Mouse (Mus musculus): ENCODE measurements around the gene Ldlrad2. TPM values are rescaled to one million over a fixed set of nuclear protein-coding genes. Genes with fewer than 3 reads are reported as not detected.

The Ldlrad2 gene
- total RNA-seq, 2 experiments from 2014 or later: not detected

DNA sequence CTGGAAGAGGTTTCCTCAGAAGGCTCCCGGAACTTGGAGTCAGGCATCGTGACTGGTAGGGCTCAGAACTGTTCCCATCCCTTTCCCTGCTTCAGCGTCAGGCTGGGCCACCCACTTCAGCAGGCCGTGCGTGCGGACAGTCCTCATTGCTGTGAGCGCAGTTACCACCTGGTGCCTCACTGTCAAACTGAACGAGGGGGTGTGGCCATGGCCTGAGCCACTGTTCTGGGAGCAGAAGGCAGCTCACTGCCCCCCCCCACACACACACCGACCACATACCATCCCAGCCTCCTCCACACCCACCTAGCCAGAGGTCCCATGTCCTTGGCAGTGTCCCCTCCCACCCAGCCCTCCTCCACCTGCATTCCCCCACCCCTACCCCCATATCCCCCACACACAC lies 4.5 kb downstream of the Ldlrad2 start:
- no peak for ATAC-seq (replicated peaks; ENCODE audit: low FRiP score, low TSS enrichment, poor library complexity, severe bottlenecking)

DNA sequence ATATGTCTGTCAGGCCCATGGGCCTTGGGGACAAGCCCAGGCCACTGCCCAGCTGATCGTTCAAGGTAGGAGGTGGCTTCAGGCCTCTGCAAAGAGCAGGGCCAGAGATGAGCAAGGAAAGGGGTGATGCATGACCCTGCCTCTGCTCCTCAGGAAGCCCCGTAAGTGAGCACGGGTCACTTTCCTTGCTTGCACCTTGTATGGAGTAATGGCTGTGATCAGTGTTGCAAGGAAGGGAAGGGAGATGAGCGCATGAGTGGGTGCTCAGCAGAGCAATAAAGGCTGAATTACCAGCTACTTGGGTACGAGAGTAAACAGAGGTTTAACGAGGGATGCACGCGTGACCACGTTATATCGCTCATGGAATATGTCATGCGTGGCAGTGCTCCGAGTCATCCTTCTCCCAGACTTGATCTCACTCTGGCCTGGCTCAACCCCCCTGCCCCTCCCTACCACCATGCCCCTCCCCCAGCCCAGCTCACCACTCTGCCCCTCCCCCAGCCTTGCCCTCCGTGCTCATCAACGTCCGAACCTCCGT lies 17.6 kb downstream of the Ldlrad2 start:
- no peak for ATAC-seq (replicated peaks; ENCODE audit: low FRiP score, low TSS enrichment, poor library complexity, severe bottlenecking)

DNA sequence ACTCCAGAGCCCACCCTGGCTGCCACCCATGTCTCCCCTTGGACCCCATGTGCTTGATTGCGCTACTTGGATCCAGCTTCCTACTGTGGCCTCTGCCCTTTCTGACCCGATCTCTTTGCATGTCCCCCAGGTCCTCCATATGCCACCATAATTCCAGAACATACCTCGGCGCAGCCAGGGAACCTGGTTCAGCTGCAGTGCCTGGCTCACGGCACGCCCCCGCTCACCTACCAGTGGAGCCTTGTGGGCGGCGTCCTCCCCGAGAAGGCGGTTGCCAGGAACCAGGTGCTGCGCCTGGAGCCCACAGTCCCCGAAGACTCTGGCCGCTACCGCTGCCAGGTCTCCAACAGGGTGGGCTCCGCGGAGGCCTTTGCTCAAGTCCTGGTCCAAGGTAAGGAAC lies 20.9 kb downstream of the Ldlrad2 start:
- ATAC-seq (replicated peaks; ENCODE audit: low FRiP score, low TSS enrichment, poor library complexity, severe bottlenecking): no peak

DNA sequence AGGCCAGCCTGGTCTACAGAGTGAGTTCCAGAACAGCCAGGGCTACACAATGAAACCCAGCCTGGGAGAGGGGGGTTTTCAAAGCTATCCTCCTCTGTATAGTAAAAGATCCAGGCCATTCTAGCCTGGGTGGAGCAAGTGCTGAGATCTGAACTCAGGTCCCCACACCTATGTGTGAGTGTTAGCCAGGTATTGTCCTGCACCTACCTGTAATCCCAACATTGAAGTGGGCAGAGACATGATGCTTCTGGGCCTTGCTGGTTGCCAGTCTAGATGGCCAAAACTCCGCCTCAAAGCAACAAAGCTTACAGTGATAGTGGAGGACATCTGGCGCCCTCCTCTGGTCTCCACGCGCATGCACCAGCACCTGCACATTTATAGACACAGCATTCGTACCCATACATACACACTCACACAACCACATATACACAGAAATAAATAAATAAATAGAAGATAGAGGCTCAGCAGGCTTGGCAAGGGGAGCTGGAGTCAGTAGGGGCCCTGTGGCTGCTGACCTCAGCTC lies 28.3 kb downstream of the Ldlrad2 start:
- peak; percentile 62 for ATAC-seq (replicated peaks; ENCODE audit: low FRiP score, low TSS enrichment, poor library complexity, severe bottlenecking)

DNA sequence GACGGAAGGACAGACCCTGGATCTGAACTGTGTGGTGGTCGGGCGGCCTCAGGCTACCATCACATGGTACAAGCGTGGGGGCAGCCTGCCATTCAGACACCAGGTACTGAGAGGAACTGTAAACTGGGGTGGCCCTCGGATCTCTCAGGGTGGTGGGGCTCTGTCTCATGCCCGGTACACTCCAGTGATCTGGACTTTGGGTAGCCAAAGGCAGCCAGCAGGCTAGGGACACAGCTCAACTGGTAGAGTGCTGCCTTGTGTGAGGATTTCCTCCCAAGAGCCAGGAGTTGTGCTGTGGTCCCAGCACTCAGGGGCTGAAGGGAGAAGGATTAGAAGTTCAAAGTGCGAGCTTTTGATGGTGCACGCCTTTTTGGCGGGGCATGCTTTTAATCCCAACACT lies 28.8 kb downstream of the Ldlrad2 start:
- no peak for ATAC-seq (replicated peaks; ENCODE audit: low FRiP score, low TSS enrichment, poor library complexity, severe bottlenecking)

DNA sequence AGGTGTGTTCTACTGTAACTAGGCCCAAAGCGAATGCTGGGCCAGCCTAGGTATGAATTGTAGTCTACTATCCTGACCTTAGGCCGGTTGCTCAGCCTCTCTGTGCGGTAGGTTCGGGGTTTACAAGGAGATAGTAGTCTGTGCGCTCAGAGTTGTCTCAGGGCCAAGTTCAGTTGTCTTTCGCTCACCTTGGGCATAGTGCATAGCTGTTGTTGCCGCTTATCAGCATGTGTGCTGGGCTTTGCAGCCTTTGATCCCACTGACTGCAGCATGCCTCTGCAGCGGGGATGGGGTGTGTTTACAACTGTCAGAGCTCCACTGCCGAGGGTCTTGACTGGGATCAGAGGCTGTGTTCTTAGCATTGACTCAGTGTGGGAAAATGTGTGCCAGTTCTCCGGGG lies 31.4 kb downstream of the Ldlrad2 start:
- no peak for ATAC-seq (replicated peaks; ENCODE audit: low FRiP score, low TSS enrichment, poor library complexity, severe bottlenecking)

DNA sequence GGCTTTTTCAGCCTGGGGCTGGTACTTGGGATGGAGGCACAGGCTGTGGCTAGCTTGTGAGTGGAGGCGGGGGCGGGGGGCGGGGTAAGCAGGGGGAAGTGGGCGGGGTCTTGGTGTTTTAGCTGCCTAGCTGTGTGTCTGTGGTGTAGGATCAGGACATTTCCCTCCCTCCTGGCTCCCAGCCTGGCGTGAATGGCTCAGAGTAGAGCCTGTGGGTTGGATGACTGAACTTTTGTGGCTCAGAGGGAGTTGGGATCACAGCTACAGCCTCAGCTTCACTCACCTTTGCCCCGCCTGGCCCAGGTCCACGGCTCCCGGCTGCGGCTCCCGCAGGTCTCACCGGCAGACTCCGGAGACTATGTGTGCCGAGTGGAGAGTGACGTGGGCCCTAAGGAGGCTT lies 34.0 kb downstream of the Ldlrad2 start:
- no peak for ATAC-seq (replicated peaks; ENCODE audit: low FRiP score, low TSS enrichment, poor library complexity, severe bottlenecking)

DNA sequence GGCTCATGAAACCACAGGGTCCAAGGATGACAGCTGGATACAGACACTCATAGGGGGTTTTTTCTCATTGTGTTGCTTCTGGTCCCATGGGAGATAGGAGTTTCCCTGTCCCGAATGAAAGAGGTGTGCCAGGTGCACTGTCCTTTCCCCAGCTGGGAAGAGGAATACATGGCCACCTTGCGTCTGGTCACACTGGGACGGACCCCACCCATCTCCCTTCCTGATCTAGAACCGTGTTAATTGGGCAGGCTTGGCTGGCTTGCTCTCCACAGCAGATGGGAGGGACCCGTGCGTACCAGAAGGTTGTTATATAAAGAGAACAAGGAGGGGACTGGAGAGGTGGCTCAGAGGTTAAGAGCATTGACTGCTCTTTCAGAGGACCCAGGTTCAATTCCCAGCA lies 46.5 kb downstream of the Ldlrad2 start:
- ATAC-seq (replicated peaks; ENCODE audit: low FRiP score, low TSS enrichment, poor library complexity, severe bottlenecking): no peak

DNA sequence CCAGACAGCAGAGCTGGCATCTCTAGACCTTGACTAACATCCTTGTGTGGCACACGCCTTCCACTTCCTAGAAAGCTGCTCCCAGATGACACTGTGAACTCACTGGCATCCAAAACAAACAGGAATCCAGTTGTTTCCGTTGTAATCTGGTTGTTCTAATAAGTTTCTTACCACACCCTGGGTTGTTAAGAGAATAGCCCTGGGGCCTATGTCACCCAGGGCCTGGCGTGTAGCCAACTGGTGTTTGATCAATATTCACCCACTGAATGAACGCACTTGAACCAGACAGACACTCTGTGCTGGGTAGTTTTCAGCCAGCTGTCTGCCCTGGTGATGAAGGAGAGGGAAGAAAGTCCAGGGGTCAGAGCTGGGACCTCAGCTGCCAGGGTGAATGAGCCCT lies 47.0 kb downstream of the Ldlrad2 start:
- no peak for ATAC-seq (replicated peaks; ENCODE audit: low FRiP score, low TSS enrichment, poor library complexity, severe bottlenecking)

DNA sequence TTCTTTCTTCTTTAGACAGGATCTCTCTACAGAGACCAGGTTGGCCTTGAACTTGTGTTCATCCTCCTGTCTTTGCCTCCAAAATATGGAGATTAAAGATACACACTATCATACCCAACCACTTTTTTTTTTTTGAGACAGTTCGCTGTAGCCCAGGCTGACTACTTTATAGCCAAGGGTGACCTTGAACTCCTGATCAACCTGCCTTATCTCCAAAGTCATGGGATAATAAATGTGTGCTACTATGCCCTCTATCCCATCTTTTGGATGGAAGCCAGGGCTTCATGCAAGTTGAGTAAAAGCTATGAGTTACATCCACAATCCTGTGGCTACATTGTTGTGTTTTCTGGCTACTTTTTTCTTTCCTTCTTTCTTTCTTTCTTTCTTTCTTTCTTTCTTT lies 48.9 kb downstream of the Ldlrad2 start:
- no peak for ATAC-seq (replicated peaks; ENCODE audit: low FRiP score, low TSS enrichment, poor library complexity, severe bottlenecking)

Other genes with a start within 250 kb of the Ldlrad2 start
- gene Cdc42, start 216.8 kb downstream of the Ldlrad2 start, total RNA-seq (2014; fragmentation: Nextera tagmentation): 264 and 276 TPM in 2 replicates
- gene Cdc42, start 216.8 kb downstream of the Ldlrad2 start, total RNA-seq (2017): 406 and 434 TPM in 2 replicates
- not detected in 2 replicates for gene Cela3a, start 164.8 kb downstream of the Ldlrad2 start, total RNA-seq (2014; fragmentation: Nextera tagmentation)
- not detected in 2 replicates for gene Cela3a, start 164.8 kb downstream of the Ldlrad2 start, total RNA-seq (2017)
- not detected in 2 replicates for gene Cela3b, start 144.0 kb downstream of the Ldlrad2 start, total RNA-seq (2014; fragmentation: Nextera tagmentation)
- gene Cela3b, start 144.0 kb downstream of the Ldlrad2 start, total RNA-seq (2017): not detected in 2 replicates
- gene 1700013G24Rik, start 121.3 kb downstream of the Ldlrad2 start, total RNA-seq (2014; fragmentation: Nextera tagmentation): not detected in 2 replicates
- gene 1700013G24Rik, start 121.3 kb downstream of the Ldlrad2 start, total RNA-seq (2017): not detected in 2 replicates
- 0.22 TPM in 1 of 2 replicates, not detected in the other for gene Hspg2, start 105.8 kb downstream of the Ldlrad2 start, total RNA-seq (2014; fragmentation: Nextera tagmentation)
- not detected in 2 replicates for gene Hspg2, start 105.8 kb downstream of the Ldlrad2 start, total RNA-seq (2017)
- 172 and 208 TPM in 2 replicates for gene Usp48, start 19.2 kb upstream of the Ldlrad2 start, total RNA-seq (2014; fragmentation: Nextera tagmentation)
- 185 and 213 TPM in 2 replicates for gene Usp48, start 19.2 kb upstream of the Ldlrad2 start, total RNA-seq (2017)
- gene Rap1gap, start 90.2 kb upstream of the Ldlrad2 start, total RNA-seq (2014; fragmentation: Nextera tagmentation): 0.45 and 2.3 TPM in 2 replicates
- gene Rap1gap, start 90.2 kb upstream of the Ldlrad2 start, total RNA-seq (2017): 0.57 TPM in 1 of 2 replicates, not detected in the other
- gene Alpl, start 221.8 kb upstream of the Ldlrad2 start, total RNA-seq (2014; fragmentation: Nextera tagmentation): not detected in 2 replicates
- not detected in 2 replicates for gene Alpl, start 221.8 kb upstream of the Ldlrad2 start, total RNA-seq (2017)